Mouse (Mus musculus) liver, embryonic 11.5 days (tissue): ENCODE results near the gene Camsap1. TPM values are rescaled to one million over a fixed set of nuclear protein-coding genes. Genes with fewer than 3 reads are reported as not detected.

Source experiments
- ATAC-seq: fragments of 200-750 bp; cut with Nextera tagmentation; replicated peaks from 2 replicates; pipeline ENCODE4 v1.8.0; 2017; ENCODE audit warnings: moderate number of reproducible peaks, mild to moderate bottlenecking, moderate TSS enrichment, moderate library complexity; ENCODE audit not compliant: low FRiP score
- DNase-seq: peaks from one replicate; pipeline ENCODE4 v3.0.0-alpha.2; 2017; ENCODE audit warnings: low spot score
- H3K27ac ChIP-seq: fragments of 300-500 bp; sonication (generic); 2 replicates; pipeline ENCODE4 v1.5.1; 2014; ENCODE audit warnings: mild to moderate bottlenecking, low read depth, low read length, control low read depth
- H3K27me3 ChIP-seq: fragments of 300-500 bp; sonication (generic); replicated peaks from 2 replicates; pipeline ENCODE4 v1.6.1; 2014; ENCODE audit warnings: low read length, mixed read lengths; ENCODE audit not compliant: control insufficient read depth, insufficient read depth
- H3K36me3 ChIP-seq: fragments of 300-500 bp; sonication (generic); 2 replicates; pipeline ENCODE4 v1.6.1; 2014; ENCODE audit warnings: mild to moderate bottlenecking, low read length, moderate library complexity, mixed read lengths; ENCODE audit not compliant: control insufficient read depth, insufficient read depth
- H3K4me1 ChIP-seq: fragments of 300-500 bp; sonication (generic); replicated peaks from 2 replicates; pipeline ENCODE4 v1.6.1; 2014; ENCODE audit warnings: low read length, mixed read lengths; ENCODE audit not compliant: control insufficient read depth, insufficient read depth
- H3K4me2 ChIP-seq: fragments of 300-500 bp; sonication (generic); 2 replicates; pipeline ENCODE4 v1.6.1; 2014; ENCODE audit warnings: mild to moderate bottlenecking, control low read depth, moderate library complexity
- H3K4me3 ChIP-seq: fragments of 300-500 bp; sonication (generic); 2 replicates; pipeline ENCODE4 v1.5.1; 2014; ENCODE audit warnings: low read depth, low read length, control low read depth
- H3K9ac ChIP-seq: fragments of 300-500 bp; sonication (generic); 2 replicates; pipeline ENCODE4 v1.6.1; 2014; ENCODE audit warnings: low read depth, low read length, control low read depth
- H3K9me3 ChIP-seq: fragments of 300-500 bp; sonication (generic); 2 replicates; pipeline ENCODE4 v1.6.1; 2016; ENCODE audit warnings: low read length, inconsistent platforms, mixed read lengths; ENCODE audit not compliant: control insufficient read depth
- WGBS: fragments of 180-500 bp; shearing (Covaris S2); extraction: QIAGEN DNeasy Blood & Tissue Kit; methylation state at CpG from one replicate; pipeline ENCODE4 v1.1.7; 2014; 5-methylcytosine and 5-hydroxymethylcytosine counted together
- polyA plus RNA-seq: library from polyadenylated mRNA; unstranded; fragments of >200 nt; fragmentation: Nextera tagmentation; extraction: Ambion mirVana; gene quantifications from 2 replicates; pipeline ENCODE4 v1.2.1, GENCODE M21; 2014

Gene Camsap1
- polyA plus RNA-seq, 1 experiment from 2014 or later, result 14.5 TPM

- no peak overlapping the region for H3K9ac ChIP-seq
- no peak overlapping the region for H3K27ac ChIP-seq
- H3K4me3 ChIP-seq, result no peak overlapping the region
- ATAC-seq (no peak), DNase-seq (no peak)
- no peaks in the 10 kb centered on the region for H3K9me3 ChIP-seq
- H3K4me1 ChIP-seq, result no peaks in the 10 kb centered on the region
- no peaks in the 10 kb centered on the region for H3K36me3 ChIP-seq
- no peak overlapping the region for H3K4me2 ChIP-seq
- WGBS, result 50% methylated on average over 5 of the region's 5 CpGs
- H3K27me3 ChIP-seq, result peaks cover 4% of the 10 kb centered on the region; the same call in 1 of the 2 replicates
Measured at GRCm38 (mm10) chr2:25888144-25888543, 94.9 kb downstream of the Camsap1 start.

- whole genome bisulfite sequencing, result 45% methylated on average over 8 of the region's 8 CpGs
- H3K9me3 ChIP-seq, result no peaks in the 10 kb centered on the region
- no peak for DNase-seq
- no peak overlapping the region for H3K4me3 ChIP-seq
- no peaks in the 10 kb centered on the region for H3K36me3 ChIP-seq
- peak; percentile 47; the same call in 1 of the 2 replicates for ATAC-seq
- no peak overlapping the region for H3K9ac ChIP-seq
- peaks cover 4% of the 10 kb centered on the region; the same call in 1 of the 2 replicates for H3K27me3 ChIP-seq
- H3K27ac ChIP-seq, result no peak overlapping the region
- H3K4me1 ChIP-seq, result no peaks in the 10 kb centered on the region
- no peak overlapping the region for H3K4me2 ChIP-seq
Measured at GRCm38 (mm10) chr2:25887226-25887625, 95.9 kb downstream of the Camsap1 start.

DNA sequence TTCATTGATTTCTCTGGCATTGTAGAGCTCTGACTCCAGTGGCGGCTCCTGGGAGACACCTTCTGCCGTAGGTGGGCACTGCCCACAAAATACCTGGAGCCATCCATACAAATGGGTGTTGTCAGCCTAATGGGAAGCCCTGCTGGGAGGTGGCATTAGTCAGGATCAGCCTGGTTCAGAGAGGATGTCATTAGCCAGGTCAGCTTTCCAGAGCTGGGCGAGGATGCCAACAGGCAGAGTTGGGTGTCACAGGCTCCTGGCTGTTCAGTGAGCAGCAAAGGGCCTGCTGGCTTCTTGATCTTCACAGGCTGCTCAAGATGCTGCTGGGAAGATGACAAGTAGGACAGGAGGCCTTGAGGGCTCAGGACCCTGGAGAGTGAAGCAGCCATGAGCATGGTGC, 98.3 kb downstream of the Camsap1 start:
- 75% methylated on average over 3 of the region's 3 CpGs for WGBS
- no peak overlapping the region for H3K4me2 ChIP-seq
- ATAC-seq, result no peak

GRCm38 (mm10) chr2:25882276-25882675, 100.8 kb downstream of the Camsap1 start:
- H3K4me1 ChIP-seq, result no peaks in the 10 kb centered on the region
- WGBS, result 36% methylated on average over 1 of the region's 1 CpGs
- H3K27ac ChIP-seq, result no peak overlapping the region
- ATAC-seq, result no peak
- no peak overlapping the region for H3K4me2 ChIP-seq
- no peak for DNase-seq
- no peaks in the 10 kb centered on the region for H3K9me3 ChIP-seq
- H3K36me3 ChIP-seq, result no peaks in the 10 kb centered on the region
- H3K9ac ChIP-seq, result no peak overlapping the region
- no peak overlapping the region for H3K4me3 ChIP-seq
- peaks cover 33% of the 10 kb centered on the region for H3K27me3 ChIP-seq

More for the DNA sequence above, 98.3 kb downstream of the Camsap1 start:
- Histone ChIP-seq H3K27ac (no peak overlapping the region), H3K9me3 (no peaks in the 10 kb centered on the region), H3K4me1 (no peaks in the 10 kb centered on the region), H3K4me3 (no peak overlapping the region), H3K9ac (no peak overlapping the region), H3K27me3 (peaks cover 11% of the 10 kb centered on the region), H3K36me3 (no peaks in the 10 kb centered on the region)
- DNase-seq, result no peak

- Histone ChIP-seq H3K27ac (no peak overlapping the region), H3K4me3 (no peak overlapping the region), H3K9ac (no peak overlapping the region), H3K9me3 (no peaks in the 10 kb centered on the region), H3K4me2 (no peak overlapping the region), H3K36me3 (no peaks in the 10 kb centered on the region), H3K4me1 (no peaks in the 10 kb centered on the region), H3K27me3 (peaks cover 48% of the 10 kb centered on the region)
- 65% methylated on average over 4 of the region's 4 CpGs for WGBS
- ATAC-seq (no peak), DNase-seq (no peak)
Measured at GRCm38 (mm10) chr2:25879061-25879460, 104.0 kb downstream of the Camsap1 start.

- H3K9ac ChIP-seq, result no peak overlapping the region
- no peak for ATAC-seq
- no peak overlapping the region for H3K4me3 ChIP-seq
- no peak overlapping the region for H3K4me2 ChIP-seq
- no peaks in the 10 kb centered on the region for H3K4me1 ChIP-seq
- no peaks in the 10 kb centered on the region for H3K36me3 ChIP-seq
- no peaks in the 10 kb centered on the region for H3K9me3 ChIP-seq
- H3K27me3 ChIP-seq, result peaks cover 48% of the 10 kb centered on the region
- no peak for DNase-seq
- H3K27ac ChIP-seq, result no peak overlapping the region
- 73% methylated on average over 2 of the region's 2 CpGs for WGBS
Measured at GRCm38 (mm10) chr2:25878516-25878915, 104.6 kb downstream of the Camsap1 start.

DNA sequence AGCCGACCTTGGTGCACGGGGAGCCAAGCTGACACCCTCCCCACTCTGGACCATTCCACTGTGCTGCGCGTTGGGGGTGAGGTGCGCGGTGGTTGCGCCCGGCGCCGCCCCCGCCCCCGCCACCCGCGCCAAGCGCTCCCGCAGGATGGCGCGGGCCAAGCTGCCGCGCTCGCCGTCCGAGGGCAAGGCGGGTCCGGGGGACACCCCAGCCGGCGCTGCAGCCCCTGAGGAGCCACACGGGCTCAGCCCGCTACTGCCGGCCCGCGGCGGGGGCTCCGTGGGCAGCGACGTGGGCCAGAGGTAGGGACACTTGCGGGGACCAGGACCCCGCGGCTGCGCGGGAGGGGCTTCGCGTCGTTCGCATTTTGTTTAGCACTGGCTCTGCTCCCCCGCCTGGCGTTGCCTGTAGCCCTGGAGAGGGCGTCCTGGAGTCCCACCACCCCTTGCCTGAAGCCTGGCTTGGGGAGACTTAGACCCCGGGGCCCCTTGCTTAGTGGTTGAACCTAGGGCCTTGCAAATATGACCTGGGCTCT, 105.3 kb downstream of the Camsap1 start:
- Histone ChIP-seq H3K4me3 (peak overlapping the region; percentile 27; the same call in 1 of the 2 replicates), H3K4me2 (peak overlapping the region; percentile 56), H3K27ac (no peak overlapping the region), H3K4me1 (no peaks in the 10 kb centered on the region), H3K27me3 (peaks cover 48% of the 10 kb centered on the region), H3K9ac (no peak overlapping the region), H3K9me3 (no peaks in the 10 kb centered on the region), H3K36me3 (no peaks in the 10 kb centered on the region)
- WGBS, result 8% methylated on average over 42 of the region's 49 CpGs
- ATAC-seq, result no peak
- no peak for DNase-seq

- Histone ChIP-seq H3K36me3 (no peaks in the 10 kb centered on the region), H3K4me3 (0 out of 2 replicates have a peak overlapping the region, but pooled peaks have one; percentile 27), H3K4me2 (peak overlapping the region; percentile 56; the same call in 1 of the 2 replicates), H3K27me3 (peaks cover 48% of the 10 kb centered on the region), H3K9me3 (no peaks in the 10 kb centered on the region), H3K4me1 (no peaks in the 10 kb centered on the region), H3K27ac (no peak overlapping the region), H3K9ac (no peak overlapping the region)
- no peak for ATAC-seq
- no peak for DNase-seq
- WGBS, result 28% methylated on average over 7 of the region's 7 CpGs
Measured at GRCm38 (mm10) chr2:25877250-25877735, 105.8 kb downstream of the Camsap1 start.
